Mouse (Mus musculus): Measurements from ENCODE around the gene Nucb1. TPM values are rescaled to one million over a fixed set of nuclear protein-coding genes. Genes with fewer than 3 reads are reported as not detected.
"Not testable (repeated sequence)": the region's sequence is repeated elsewhere in the genome, so short reads cannot be mapped to it uniquely, and the experiment has no call there.

Gene Nucb1
- 100 to 1,000 TPM; 182 to 199 TPM for total RNA-seq (2021)
- long read RNA-seq, experiment 1, full-length matches to known transcripts = 235 of 266 reads
- long read RNA-seq, experiment 1, partial matches to known transcripts = 15 of 266 reads
- long read RNA-seq, experiment 1, other reads (novel, unspliced or antisense) = 16 of 266 reads
- long read RNA-seq, experiment 2, full-length matches to known transcripts = 274 of 313 reads
- long read RNA-seq, experiment 2, partial matches to known transcripts = 18 of 313 reads
- long read RNA-seq, experiment 2, other reads (novel, unspliced or antisense) = 21 of 313 reads

DNA sequence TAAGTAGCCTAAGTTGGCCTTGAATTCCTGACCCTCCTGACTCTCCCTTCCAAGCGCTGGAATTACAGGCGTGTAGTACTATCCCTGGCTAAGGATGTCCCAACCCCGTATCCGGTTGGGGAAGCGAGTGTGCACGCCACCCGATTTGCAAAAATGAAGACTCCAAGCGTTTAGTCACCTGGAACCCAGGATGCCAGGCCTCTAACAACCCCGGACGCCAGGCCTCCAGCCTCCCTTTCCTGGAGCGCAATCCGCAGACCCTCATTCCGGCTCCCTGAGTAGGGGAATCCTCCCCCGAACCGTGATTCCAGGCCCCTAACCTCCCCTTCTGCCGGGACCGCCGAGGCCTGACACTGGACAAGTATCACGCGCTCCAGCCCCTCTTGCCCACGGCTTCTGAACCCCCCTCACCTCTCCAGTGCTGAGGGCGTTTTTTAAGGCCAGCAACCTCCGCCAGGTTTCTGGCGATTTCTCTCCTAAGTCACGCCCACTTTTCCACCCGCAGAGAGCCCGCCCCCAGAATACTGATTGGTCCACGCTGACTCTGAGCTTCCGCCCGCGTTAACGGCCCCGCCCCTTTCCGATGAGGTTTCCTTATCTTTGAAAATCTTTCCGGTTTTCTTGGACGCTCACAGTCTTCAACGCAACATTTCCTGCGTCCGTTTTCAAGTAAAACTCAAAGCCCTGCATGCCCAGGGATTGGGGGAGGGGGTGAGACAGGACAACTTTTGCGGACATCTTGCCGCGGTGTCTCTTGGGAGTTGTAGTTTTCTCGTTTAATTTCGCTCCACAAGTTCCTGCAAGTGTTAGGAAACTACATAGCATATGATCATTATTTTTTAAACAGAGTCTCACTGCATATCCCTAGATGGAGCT is at the start of gene Nucb1:
Nucb1 (minus strand) TSS at position 495 of the 876 bp plus-strand sequence.
- DNase-seq (ENCODE audit: low spot score in 2 of 2) = peak; percentile 76 to 93

DNA sequence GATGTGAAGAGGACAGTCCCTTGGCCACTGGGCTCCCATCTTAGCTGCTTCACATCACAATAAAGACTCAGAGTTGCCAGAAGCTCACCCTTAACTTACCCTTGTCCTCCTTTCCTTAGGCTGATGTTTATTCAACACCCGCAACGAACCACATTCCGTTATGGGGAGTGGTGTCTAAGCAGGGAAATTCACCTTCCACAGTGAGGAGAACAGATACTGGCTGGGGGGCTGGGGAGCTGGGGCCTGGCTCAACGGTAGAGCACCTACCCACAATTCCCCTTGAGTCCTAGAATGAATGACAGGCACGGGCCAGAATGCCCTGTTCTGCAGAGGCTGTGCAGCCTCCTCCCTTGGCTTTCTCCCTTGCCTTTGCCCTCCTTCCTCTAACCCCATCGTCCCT is 48.7 kb upstream of the Nucb1 start:
- no peak for DNase-seq (ENCODE audit: low spot score in 2 of 2)

DNA sequence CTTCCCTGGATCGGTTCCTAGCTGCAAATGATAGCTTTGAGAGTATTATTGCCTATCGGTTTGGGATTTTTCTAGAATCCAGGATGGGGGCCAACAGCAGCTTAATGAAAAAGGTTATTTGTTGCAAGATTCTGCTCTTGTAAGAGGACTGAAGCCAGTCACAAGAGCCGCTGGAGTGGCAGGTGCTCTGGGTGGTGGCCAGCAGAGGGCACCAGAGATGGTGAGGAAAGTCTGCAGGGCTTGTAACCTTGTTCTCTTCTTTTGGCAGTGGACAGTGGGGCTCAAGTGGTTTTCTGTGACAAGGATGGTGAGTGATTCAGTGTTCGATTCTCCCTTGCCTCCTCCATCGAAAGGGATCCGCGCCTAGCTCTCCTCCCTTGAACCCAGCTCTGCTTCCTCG is 45.6 kb upstream of the Nucb1 start:
- peak; percentile 57 to 73 for DNase-seq (ENCODE audit: low spot score in 2 of 2)

DNA sequence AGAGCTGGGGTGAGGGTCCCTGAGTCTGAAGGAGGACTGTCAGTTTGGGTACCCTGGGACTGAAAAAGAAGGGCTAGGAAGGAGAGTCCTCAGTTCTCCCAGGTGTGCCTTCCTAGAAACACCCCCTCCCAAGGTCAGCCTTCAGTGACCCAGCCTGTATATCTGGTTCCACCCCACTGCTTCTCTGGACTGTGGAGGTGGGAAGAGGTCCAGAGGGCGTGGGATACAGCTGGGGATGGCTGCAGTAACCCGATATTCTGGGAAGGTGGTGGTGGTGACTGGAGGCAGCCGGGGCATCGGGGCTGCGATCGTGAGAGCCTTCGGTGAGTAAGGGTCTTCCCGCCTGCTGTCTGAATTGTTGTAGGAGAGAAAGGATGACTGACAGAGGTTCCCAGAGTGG is 44.5 kb upstream of the Nucb1 start, which contains the start of gene Hsd17b14:
Hsd17b14 (plus strand) TSS at position 150 of the 400 bp plus-strand sequence.
- no peak for DNase-seq (ENCODE audit: low spot score in 2 of 2)

DNA sequence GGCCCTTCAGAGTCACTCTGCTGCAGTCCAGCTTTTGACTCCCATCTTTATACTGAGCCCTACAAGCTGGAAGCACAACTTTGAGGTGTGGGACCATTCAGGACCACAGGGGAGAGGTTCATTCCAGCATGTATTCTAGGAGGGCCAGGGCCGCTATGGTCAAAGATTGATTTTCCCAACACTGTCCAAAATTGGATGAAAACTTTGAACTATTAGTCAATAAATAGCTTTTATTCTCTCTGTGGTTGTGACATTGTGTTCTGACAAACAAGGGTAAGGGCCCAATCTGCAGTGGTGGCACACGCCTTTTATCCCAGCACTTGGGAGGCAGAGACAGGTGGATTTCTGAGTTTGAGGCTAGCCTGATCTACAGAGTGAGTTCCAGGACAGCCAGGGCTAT is 43.8 kb upstream of the Nucb1 start:
- no peak for DNase-seq (ENCODE audit: low spot score in 2 of 2)

DNA sequence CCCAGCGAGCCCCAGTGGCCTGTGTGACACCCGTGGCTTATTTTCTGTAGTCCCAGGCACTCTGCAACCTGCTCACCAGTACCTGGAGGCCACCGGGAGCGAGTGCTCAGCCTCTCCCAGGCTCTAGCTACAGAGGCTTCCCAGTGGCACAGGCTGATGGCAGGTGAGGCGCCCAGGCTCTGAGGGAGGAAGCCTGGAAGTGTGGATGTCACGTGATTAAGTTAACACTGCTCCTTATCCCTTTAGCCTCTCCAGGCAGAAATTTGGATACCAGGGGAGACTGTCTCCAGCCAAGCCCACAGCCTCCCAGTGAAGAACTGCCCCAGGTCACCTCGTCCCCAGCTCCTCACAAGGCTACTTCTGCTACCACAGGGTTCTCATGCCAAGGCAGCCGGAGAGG is 43.3 kb upstream of the Nucb1 start:
- no peak for DNase-seq (ENCODE audit: low spot score in 2 of 2)

DNA sequence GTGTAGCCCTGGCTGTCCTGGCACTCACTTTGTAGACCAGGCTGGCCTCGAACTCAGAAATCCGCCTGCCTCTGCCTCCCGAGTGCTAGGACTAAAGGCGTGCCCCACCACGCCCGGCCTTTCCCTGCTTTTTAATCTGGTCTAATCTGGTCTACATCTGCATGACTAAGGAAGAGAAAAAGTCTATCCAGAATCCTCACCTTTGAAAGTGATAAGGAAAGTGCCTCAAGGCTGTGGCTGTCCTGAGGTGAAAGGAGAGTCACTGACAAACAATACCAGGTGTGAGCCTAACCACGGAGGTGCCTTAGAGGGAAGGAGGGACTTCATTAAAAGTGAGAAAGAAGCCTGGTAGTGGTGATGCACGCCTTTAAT is 41.3 kb upstream of the Nucb1 start:
- DNase-seq (ENCODE audit: low spot score in 2 of 2) = no peak

DNA sequence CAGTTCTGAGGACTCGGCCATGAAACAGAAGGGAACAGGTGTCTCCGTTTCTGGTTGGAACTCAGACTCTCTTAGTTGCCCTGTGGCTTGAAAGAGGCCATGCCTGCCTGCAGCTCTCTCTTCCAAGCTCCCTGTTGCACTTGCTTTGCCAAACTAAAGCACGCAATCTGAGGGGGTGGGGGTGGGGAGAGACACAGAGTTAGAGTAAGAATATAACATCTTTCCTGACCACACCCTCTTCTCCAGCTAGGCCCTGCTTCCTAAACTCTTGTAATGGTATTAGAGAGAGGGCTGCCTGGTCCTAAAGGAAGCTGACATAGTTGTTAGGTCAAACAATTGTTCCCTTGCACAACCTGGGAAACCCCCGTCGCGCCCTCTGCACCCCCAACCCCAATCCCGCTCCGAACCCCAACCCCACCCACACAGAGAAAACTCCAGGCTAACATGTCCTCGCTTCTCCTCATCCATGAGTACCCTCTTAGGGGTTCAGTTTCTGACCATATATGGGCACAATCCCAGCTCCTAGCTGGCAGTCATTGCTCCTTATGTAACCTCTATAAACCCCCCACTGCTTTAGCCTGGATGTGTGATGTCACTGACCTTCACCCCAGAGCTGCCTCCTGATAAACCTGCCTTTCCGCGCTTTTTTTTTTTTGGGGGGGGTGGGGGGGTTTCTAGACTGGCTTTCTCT is 40.8 kb upstream of the Nucb1 start:
- DNase-seq (ENCODE audit: low spot score in 2 of 2) = no peak

DNA sequence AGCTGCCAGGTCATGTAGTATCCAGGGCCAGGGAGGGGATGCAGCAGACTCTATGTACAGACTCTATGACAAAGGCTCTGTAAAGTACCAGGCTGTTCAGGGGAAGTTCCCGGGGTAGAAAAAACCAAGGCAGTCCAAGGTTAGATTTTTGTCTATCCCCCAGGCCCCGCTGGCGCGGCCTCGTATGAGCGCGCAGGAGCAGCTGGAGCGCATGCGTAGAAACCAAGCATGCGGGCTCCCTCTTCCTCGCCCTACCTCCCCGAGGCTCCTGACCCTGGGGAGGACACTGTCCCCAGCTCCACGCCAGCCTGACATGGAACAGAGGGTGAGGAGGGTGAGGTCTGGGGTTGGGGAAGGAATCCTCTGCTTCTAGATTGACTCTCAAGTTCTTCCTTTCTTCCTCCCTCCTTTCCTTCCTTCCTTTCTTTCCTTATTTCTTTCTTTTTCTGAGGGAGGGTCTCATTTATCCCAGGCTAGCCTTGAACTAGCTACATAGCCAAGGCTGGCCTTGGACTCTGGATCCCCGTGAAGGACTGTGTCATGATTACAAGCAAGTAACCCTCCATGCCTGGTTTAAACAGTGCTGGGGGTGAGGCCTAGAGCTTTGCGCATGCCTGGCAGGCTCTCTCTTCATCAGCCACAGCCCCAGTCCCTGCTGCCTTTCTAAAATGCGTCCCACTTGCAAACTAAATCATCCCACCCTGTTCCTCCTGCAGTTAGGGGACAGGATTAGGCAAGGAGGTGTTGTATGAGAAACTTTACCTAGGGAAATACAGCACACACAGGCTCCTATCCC is 39.6 kb upstream of the Nucb1 start:
- no peak for DNase-seq (ENCODE audit: low spot score in 2 of 2)

DNA sequence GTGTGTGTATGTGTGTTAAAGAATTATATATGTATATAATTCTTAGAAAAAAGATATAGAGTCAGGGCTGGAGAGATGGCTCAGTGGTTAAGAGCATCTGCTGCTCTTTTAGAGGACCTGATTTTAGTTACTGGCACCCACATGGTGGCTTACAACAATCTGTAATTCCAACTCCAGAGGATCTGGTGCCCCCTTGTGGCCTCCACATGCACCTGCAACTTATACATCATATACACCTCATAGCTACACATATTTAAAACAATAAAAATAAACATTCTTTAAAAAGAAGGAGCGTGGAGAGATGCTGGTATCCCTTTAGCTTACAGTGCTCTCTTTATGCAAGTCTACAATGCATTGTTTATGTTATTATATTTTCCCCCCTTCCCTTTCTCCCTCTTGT is 34.3 kb upstream of the Nucb1 start:
- DNase-seq (ENCODE audit: low spot score in 2 of 2) = no peak

DNA sequence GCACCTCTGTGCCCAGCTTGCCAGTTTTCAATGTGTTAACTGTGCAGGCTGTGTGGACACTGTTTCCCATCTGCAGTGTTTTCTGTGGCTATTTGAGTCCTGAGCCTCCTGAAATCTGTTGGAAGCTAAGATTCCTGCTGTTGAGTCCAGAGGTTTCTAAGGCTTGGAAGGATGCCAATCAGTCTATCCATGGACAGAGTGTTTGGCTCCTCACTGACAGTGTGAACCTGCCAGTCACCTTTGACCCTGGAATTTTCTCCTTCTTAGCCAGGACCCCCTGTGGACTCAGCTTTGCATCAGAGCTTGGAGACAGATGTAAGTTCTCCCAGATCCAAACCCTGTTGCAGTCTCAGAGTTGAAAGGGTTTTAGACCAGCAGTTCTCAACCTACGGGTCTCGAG is 30.0 kb upstream of the Nucb1 start:
- no peak for DNase-seq (ENCODE audit: low spot score in 2 of 2)

DNA sequence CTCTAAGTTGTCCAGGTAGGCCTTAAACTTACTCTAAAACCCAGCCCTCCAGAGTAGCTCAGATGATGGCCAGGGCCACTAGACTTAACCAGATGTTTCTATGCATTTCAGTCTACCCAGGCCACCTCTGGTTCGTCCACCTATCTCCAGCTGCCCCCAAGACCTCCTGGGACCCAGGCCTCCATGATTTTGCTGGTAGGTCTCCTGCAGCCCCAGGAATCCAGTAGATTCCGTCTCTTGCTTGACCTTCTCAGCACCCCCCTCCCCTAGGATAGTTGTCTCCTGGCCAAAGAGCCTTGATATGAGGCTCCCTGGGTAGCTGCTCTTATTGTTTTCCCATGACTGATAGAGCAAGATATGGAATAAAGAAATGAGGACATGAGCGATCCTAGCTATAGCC is 28.9 kb upstream of the Nucb1 start:
- DNase-seq (ENCODE audit: low spot score in 2 of 2) = no peak

DNA sequence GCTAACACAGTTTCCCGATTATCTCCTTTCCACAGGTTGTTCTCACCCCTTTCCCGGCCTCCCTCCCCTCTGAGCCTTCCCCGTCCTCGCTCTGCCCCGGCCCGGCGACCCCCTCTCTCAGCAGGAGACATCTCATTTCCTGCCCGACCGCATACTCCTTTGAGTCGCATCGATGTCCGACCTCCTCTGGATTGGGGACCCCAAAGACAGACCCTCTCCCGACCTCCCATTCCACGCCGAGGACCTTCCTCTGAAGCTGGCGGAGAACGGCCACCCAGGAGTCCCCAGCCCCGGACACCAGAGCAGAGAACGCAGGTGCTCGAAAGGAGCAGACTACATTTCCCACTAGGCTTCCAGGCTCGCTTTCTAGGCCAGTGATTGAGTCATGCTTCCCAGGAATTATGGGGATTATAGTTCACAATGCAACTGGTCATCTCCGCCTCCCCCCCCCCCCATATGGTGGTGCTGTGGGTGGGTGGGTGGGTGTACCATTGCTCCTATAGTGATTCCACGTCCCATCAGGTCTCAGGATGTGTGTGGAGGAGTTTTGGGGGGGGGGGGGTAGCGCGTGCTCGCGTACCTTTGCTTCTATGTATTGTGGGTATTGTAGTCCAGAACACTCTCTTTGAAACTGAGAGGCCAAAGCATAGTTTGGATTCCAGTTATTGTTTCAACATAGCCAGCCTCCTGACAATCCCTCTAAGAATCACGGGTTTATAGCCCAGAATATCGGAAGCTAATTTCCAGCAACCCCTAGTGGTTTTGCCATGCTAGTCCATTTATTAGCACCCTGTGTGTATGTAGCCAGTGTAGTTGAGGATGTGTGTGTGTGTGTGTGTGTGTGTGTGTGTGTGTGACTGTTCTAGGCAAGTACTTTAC is 28.2 kb upstream of the Nucb1 start:
- no peak for DNase-seq (ENCODE audit: low spot score in 2 of 2)

DNA sequence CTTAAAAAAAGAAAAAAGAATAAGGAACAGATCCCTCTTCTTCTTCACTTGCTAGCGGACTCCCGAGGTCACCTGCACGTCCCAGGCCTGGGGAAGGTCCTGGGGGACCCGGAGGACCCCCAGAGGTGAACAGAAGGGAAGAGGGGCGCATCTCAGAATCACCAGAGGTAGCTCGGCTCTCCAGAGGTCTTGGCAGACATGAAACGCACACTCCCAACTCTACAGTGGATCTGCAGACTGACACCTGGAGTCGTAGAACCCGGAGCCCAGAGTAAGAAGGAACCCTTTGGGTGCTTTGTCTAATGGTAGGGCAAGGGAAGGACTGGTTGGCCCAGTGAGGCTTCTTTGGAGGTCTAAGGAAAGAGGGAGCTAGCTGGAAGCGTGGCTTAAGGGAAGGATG is 27.4 kb upstream of the Nucb1 start:
- DNase-seq (ENCODE audit: low spot score in 2 of 2) = no peak

DNA sequence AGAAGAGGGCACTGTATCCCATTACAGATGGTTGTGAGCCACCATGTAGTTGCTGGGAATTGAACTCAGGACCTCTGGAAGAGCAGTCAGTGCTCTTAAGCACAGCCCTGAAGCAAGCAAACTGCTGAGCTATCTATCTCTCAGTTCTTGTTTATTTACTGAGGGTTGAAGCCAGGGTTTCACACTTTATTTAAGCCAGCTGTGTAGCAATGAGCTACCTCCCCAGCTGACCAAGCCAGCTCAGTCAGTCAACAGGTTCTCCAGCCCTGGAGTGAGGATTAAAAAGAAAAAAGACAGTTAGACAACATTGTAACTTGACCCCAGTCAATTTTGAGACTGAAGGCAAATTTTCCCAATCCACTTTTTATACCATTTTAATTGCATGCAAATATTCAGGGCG is 25.5 kb upstream of the Nucb1 start:
- DNase-seq (ENCODE audit: low spot score in 2 of 2) = no peak

DNA sequence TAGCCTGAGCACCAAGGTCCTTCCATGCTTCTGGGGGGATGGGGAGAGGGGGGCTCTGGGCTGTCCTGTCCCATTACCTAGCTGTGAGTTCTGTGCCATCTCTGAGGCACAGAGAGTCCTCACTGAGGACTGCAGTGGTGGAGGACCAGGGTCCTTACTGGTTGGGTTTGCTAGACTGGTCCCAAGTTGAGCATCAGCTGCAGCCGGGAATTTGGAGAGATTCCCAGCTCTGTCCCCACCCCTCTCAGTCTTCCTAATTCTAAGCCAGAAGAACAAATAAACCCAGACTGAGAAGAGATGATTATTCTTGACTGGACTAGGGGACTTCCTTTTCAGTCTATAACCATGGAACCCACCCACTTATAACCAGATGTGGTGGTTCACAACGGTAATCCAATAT is 20.4 kb upstream of the Nucb1 start:
- peak in 1 of 2 experiments; percentile 63 for DNase-seq (ENCODE audit: low spot score in 2 of 2)

DNA sequence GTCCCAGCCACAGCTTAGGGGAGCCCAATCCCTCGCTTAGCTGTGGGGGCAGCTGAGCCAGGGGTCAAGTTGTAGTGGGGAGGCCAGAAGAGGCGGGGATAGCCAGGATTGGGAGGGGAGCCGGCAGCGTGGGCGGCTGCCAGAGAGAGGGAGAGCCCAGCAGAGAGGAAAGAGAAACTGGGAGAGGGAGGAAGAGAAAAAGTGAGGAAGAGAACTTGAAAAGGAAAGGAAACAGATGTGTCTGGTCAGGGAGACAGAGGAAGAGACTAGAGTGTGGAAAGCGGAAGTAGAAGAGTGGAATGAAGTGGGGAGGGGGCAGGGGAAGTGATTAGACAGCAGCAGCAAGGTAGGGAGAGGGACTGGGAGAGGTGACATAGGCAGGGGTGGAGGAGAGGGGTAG is 19.3 kb upstream of the Nucb1 start:
- peak in 1 of 2 experiments; percentile 53 for DNase-seq (ENCODE audit: low spot score in 2 of 2)

DNA sequence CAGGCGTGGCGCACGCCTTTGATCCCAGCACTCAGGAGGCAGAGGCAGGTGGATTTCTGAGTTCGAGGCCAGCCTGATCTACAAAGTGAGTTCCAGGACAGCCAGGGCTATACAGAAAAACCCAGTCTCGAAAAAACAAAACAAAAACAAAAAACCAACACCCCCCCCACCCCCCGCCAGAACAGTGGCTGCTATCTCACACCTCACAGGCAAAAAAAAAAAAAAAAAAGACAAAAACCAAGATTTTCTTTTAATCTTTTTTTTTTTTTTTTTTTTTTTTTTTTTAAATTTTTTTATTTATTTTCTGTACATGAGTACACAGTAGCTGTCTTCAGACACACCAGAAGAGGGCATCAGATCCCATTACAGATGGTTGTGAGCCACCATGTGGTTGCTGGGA is 17.0 kb upstream of the Nucb1 start:
- not testable (repeated sequence) for DNase-seq (ENCODE audit: low spot score in 2 of 2)

DNA sequence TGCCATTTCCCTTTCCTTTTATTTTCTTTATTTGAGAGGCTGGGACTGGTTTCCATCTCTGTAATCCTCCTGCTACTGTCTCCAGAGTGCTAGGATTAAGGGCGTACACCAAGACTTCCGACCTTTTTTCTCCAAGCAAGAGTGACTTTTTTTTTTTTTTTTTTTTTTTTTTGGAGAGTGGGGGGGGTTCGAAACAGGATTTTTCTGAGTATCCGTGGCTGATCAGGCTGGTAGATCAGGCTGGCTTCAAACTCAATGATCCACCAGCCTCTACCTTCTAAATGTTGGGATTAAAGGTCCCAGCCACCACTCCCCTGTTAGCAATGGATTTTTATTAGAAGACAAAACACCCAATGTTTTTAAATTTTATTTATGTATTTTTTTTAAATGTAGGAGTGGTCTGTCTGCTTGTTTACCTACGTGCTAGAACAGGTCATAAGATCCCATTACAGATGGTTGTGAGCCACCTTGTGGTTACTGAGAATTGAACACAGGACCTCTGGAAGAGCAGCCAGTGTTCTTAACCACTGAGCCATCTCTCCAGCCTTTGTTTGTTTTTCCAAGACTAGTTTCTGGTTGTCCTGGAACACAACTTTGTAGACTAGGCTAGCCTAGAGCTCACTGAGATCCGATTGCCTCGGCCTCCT is 16.4 kb upstream of the Nucb1 start:
- DNase-seq (ENCODE audit: low spot score in 2 of 2) = no peak

Data from gastrocnemius, postnatal 4 days (tissue).